Mouse (Mus musculus) ovary, postnatal 14 days (tissue): Measurements from ENCODE around the gene Mmp23.
"Not testable (repeated sequence)": the region's sequence is repeated elsewhere in the genome, so short reads cannot be mapped to it uniquely, and the experiment has no call there.

Experiments used
- DNase-seq: peaks from one replicate; pipeline ENCODE4 v3.0.0; 2022; ENCODE audit warnings: low spot score

The Mmp23 gene

GRCm38 (mm10) chr4:155653086-155653450 is at the start of gene Mmp23:
Gene Mmp23 (minus strand): TSS chr4:155653384.
- DNase-seq, result peak; percentile 59

- DNase-seq, result no peak
These were observed 47.2 kb upstream of the Mmp23 start for GRCm38 (mm10) chr4:155700425-155700824.

GRCm38 (mm10) chr4:155696261-155697255 is 43.4 kb upstream of the Mmp23 start:
- no peak for DNase-seq

- no peak for DNase-seq
These were observed 42.4 kb upstream of the Mmp23 start for GRCm38 (mm10) chr4:155695531-155696062.

- peak; percentile 46 for DNase-seq
These were observed 41.6 kb upstream of the Mmp23 start for GRCm38 (mm10) chr4:155694482-155695401.

GRCm38 (mm10) chr4:155694111-155694481 is 40.9 kb upstream of the Mmp23 start, which contains the start of gene Fndc10:
Gene Fndc10 (plus strand): TSS chr4:155694342.
- no peak for DNase-seq

- DNase-seq, result no peak
These were observed 39.2 kb upstream of the Mmp23 start for GRCm38 (mm10) chr4:155692421-155692820.

- DNase-seq, result no peak
These were observed 37.6 kb upstream of the Mmp23 start for GRCm38 (mm10) chr4:155690571-155691375.

GRCm38 (mm10) chr4:155687764-155688163 is 34.6 kb upstream of the Mmp23 start:
- DNase-seq, result not testable (repeated sequence)

- DNase-seq, result not testable (repeated sequence)
These were observed 30.6 kb upstream of the Mmp23 start for GRCm38 (mm10) chr4:155683670-155684277.

- no peak for DNase-seq
These were observed 22.8 kb upstream of the Mmp23 start for GRCm38 (mm10) chr4:155675991-155676390.

- DNase-seq, result no peak
These were observed 18.9 kb upstream of the Mmp23 start for GRCm38 (mm10) chr4:155672082-155672481.

- DNase-seq, result not testable (repeated sequence)
These were observed 17.1 kb upstream of the Mmp23 start for GRCm38 (mm10) chr4:155670236-155670635.

GRCm38 (mm10) chr4:155669598-155670075 is 16.5 kb upstream of the Mmp23 start:
- no peak for DNase-seq

- DNase-seq, result peak; percentile 93
These were observed 15.8 kb upstream of the Mmp23 start, which contains the start of gene Mib2 for GRCm38 (mm10) chr4:155668689-155669597. Gene Mib2 (minus strand): TSS chr4:155669198.

GRCm38 (mm10) chr4:155666903-155667302 is 13.7 kb upstream of the Mmp23 start:
- no peak for DNase-seq

GRCm38 (mm10) chr4:155660641-155661040 is 7.5 kb upstream of the Mmp23 start:
- no peak for DNase-seq

GRCm38 (mm10) chr4:155658961-155659360 is 5.8 kb upstream of the Mmp23 start:
- DNase-seq, result no peak

GRCm38 (mm10) chr4:155656214-155656751 is 3.1 kb upstream of the Mmp23 start:
- no peak for DNase-seq
